ENCODE assay signal across 8 mouse cellular contexts in genomic region chr9:27739287-27739686, GRCm38 (mm10). TPM values are rescaled to one million over a fixed set of nuclear protein-coding genes. Genes with fewer than 3 reads are reported as not detected.
A peak's percentile ranks its signal among the peaks of the same experiment; 100 is the strongest.
DNase-seq lines count a peak whose midpoint lies in the region; ATAC-seq lines count a peak whose summit lies in the region.

No protein-coding gene starts in this region.

- no peak for ATAC-seq in CD4-positive, CD25-positive, alpha-beta regulatory T cell, adult 4 months
- no peak for ATAC-seq in granulocyte monocyte progenitor cell, adult 5-6 weeks (replicated peaks; ENCODE audit: poor library complexity, severe bottlenecking)

- DNase-seq in CD4-positive, CD25-positive, alpha-beta regulatory T cell, adult 2 months (ENCODE audit: low read depth, low spot score), result peak; percentile 7
- DNase-seq in layer of hippocampus, adult 11-12 months (ENCODE audit: low spot score), result peak; percentile 29
- no peak for DNase-seq in layer of hippocampus, adult 9-11 months
- peak; percentile 16 for DNase-seq in WW6 (ENCODE audit: low read depth, low spot score)
- peak; percentile 7 for DNase-seq in gastrocnemius, postnatal 25 days
- DNase-seq in lung, postnatal 4 days, result peak; percentile 63 to 69

RNA-seq across cellular contexts. Expression of gene Opcml, which starts 51.3 kb away (rescaled TPM):
- polyA plus RNA-seq in CD4-positive, CD25-positive, alpha-beta regulatory T cell, adult 4 months (2017; shearing (Covaris generic)), result not detected
- total RNA-seq in gastrocnemius, postnatal 25 days (2021), result 1 to 10 TPM; 1.0 to 2.3 TPM
- not detected in 2 replicates for total RNA-seq in granulocyte monocyte progenitor cell, adult 5-6 weeks (2014; fragmentation: Nextera tagmentation)
- not detected in 2 replicates for total RNA-seq in granulocyte monocyte progenitor cell, adult 5-6 weeks (2017)
